Mouse (Mus musculus) embryonic facial prominence, embryonic 11.5 days (tissue): ENCODE data around the gene Akr1b8. TPM values are rescaled to one million over a fixed set of nuclear protein-coding genes. Genes with fewer than 3 reads are reported as not detected.
"Not testable (repeated sequence)": the region's sequence is repeated elsewhere in the genome, so short reads cannot be mapped to it uniquely, and the experiment has no call there.

Source experiments
- ATAC-seq: fragments of 200-750 bp; cut with Nextera tagmentation; replicated peaks from 2 replicates; pipeline ENCODE4 v1.8.0; 2017; ENCODE audit warnings: low read depth; ENCODE audit not compliant: insufficient number of reproducible peaks, low FRiP score, low TSS enrichment
- DNase-seq: peaks from one replicate; pipeline ENCODE4 v3.0.0-alpha.2; 2015; ENCODE audit warnings: low spot score
- H3K27ac ChIP-seq: fragments of 300-500 bp; sonication (generic); replicated peaks from 2 replicates; pipeline ENCODE4 v1.5.1; 2014; ENCODE audit warnings: mild to moderate bottlenecking, low read depth, low read length, control low read depth
- H3K27me3 ChIP-seq: fragments of 300-500 bp; sonication (generic); 2 replicates; pipeline ENCODE4 v1.6.1; 2014; ENCODE audit warnings: mild to moderate bottlenecking, low read length, moderate library complexity, mixed read lengths; ENCODE audit not compliant: control insufficient read depth, insufficient read depth
- H3K36me3 ChIP-seq: fragments of 300-500 bp; sonication (generic); replicated peaks from 2 replicates; pipeline ENCODE4 v1.6.1; 2014; ENCODE audit warnings: low read depth, mild to moderate bottlenecking, low read length, moderate library complexity, mixed read lengths; ENCODE audit not compliant: control insufficient read depth, insufficient read depth
- H3K4me1 ChIP-seq: fragments of 300-500 bp; sonication (generic); 2 replicates; pipeline ENCODE4 v1.6.1; 2014; ENCODE audit warnings: low read length, mixed read lengths; ENCODE audit not compliant: control insufficient read depth, insufficient read depth
- H3K4me2 ChIP-seq: fragments of 300-500 bp; sonication (generic); 2 replicates; pipeline ENCODE4 v1.6.1; 2014; ENCODE audit warnings: low read depth, mild to moderate bottlenecking, control low read depth, low read length, moderate library complexity
- H3K4me3 ChIP-seq: fragments of 300-500 bp; sonication (generic); 2 replicates; pipeline ENCODE4 v1.5.1; 2014; ENCODE audit warnings: low read depth, low read length, control low read depth
- H3K9ac ChIP-seq: fragments of 300-500 bp; sonication (generic); replicated peaks from 2 replicates; pipeline ENCODE4 v1.6.1; 2014; ENCODE audit warnings: mild to moderate bottlenecking, control low read depth, low read length
- H3K9me3 ChIP-seq: fragments of 300-500 bp; sonication (generic); replicated peaks from 2 replicates; pipeline ENCODE4 v1.6.1; 2016; ENCODE audit warnings: mild to moderate bottlenecking, low read length, inconsistent platforms, mixed read lengths; ENCODE audit not compliant: control insufficient read depth
- WGBS: fragments of 180-500 bp; shearing (Covaris S2); extraction: QIAGEN DNeasy Blood & Tissue Kit; methylation state at CpG from one replicate; pipeline ENCODE4 v1.1.7; 2014; 5-methylcytosine and 5-hydroxymethylcytosine counted together
- polyA plus RNA-seq: library from polyadenylated mRNA; unstranded; fragments of >200 nt; fragmentation: Nextera tagmentation; extraction: Ambion mirVana; gene quantifications from 2 replicates; pipeline ENCODE4 v1.2.1, GENCODE M21; 2014

The Akr1b8 gene
- polyA plus RNA-seq, 1 experiment from 2014 or later: 20.5 TPM

- DNase-seq: peak; percentile 97
- under 1% methylated on average over 60 of the region's 60 CpGs for WGBS
- no peak within 1 kb of the TSS for H3K27ac ChIP-seq
These were observed 36.8 kb upstream of the Akr1b8 start, which contains the start of gene Akr1b3 for GRCm38 (mm10) chr6:34316854-34317771. Gene Akr1b3 (minus strand): TSS chr6:34317478.

GRCm38 (mm10) chr6:34318172-34318571 lies 35.7 kb upstream of the Akr1b8 start:
- H3K4me1 ChIP-seq: no peaks in the 10 kb centered on the region
- no peaks in the 10 kb centered on the region for H3K27me3 ChIP-seq
- 73% methylated on average over 5 of the region's 5 CpGs for WGBS
- no peak overlapping the region for H3K9ac ChIP-seq
- no peak for ATAC-seq
- H3K9me3 ChIP-seq: no peaks in the 10 kb centered on the region
- no peak overlapping the region for H3K27ac ChIP-seq
- DNase-seq: no peak
- H3K36me3 ChIP-seq: no peaks in the 10 kb centered on the region
- no peak overlapping the region for H3K4me3 ChIP-seq
- no peak overlapping the region for H3K4me2 ChIP-seq

More at GRCm38 (mm10) chr6:34316854-34317771, 36.8 kb upstream of the Akr1b8 start, which contains the start of gene Akr1b3:
- H3K27me3 ChIP-seq: no peaks in the 10 kb centered on the region
- H3K4me2 ChIP-seq: peak within 1 kb of the TSS; percentile 86
- H3K4me1 ChIP-seq: no peaks in the 10 kb centered on the region
- H3K4me3 ChIP-seq: peak within 1 kb of the TSS; percentile 70
- no peaks in the 10 kb centered on the region for H3K9me3 ChIP-seq
- peak within 1 kb of the TSS; percentile 73 for H3K9ac ChIP-seq
- ATAC-seq: peak; percentile 98
- no peaks in the 10 kb centered on the region for H3K36me3 ChIP-seq

GRCm38 (mm10) chr6:34318636-34319035 lies 35.3 kb upstream of the Akr1b8 start:
- no peak for DNase-seq
- Histone ChIP-seq H3K9me3 (no peaks in the 10 kb centered on the region), H3K4me2 (no peak overlapping the region), H3K27ac (no peak overlapping the region), H3K4me3 (no peak overlapping the region), H3K4me1 (no peaks in the 10 kb centered on the region), H3K9ac (no peak overlapping the region), H3K36me3 (no peaks in the 10 kb centered on the region), H3K27me3 (no peaks in the 10 kb centered on the region)
- WGBS: 75% methylated on average over 6 of the region's 6 CpGs
- ATAC-seq: no peak

GRCm38 (mm10) chr6:34322121-34322520 lies 31.8 kb upstream of the Akr1b8 start:
- Histone ChIP-seq H3K9me3 (no peaks in the 10 kb centered on the region), H3K4me3 (no peak overlapping the region), H3K4me1 (no peaks in the 10 kb centered on the region), H3K27me3 (no peaks in the 10 kb centered on the region), H3K9ac (no peak overlapping the region), H3K27ac (no peak overlapping the region), H3K36me3 (no peaks in the 10 kb centered on the region), H3K4me2 (no peak overlapping the region)
- no peak for ATAC-seq
- no peak for DNase-seq
- 94% methylated on average over 7 of the region's 7 CpGs for WGBS

- Histone ChIP-seq H3K4me3 (no peak overlapping the region), H3K9me3 (no peaks in the 10 kb centered on the region), H3K4me2 (no peak overlapping the region), H3K27me3 (no peaks in the 10 kb centered on the region), H3K4me1 (no peaks in the 10 kb centered on the region), H3K36me3 (no peaks in the 10 kb centered on the region), H3K9ac (no peak overlapping the region), H3K27ac (no peak overlapping the region)
- no peak for ATAC-seq
- 90% methylated on average over 5 of the region's 5 CpGs for WGBS
- no peak for DNase-seq
These were observed 22.5 kb upstream of the Akr1b8 start for GRCm38 (mm10) chr6:34331379-34331778.

- 81% methylated on average over 12 of the region's 12 CpGs for WGBS
- not testable (repeated sequence) for H3K36me3 ChIP-seq, H3K27ac ChIP-seq, ATAC-seq, H3K4me3 ChIP-seq, DNase-seq, H3K4me2 ChIP-seq, H3K4me1 ChIP-seq, H3K9me3 ChIP-seq, H3K9ac ChIP-seq, H3K27me3 ChIP-seq
These were observed 22.1 kb upstream of the Akr1b8 start for GRCm38 (mm10) chr6:34331804-34332203.

GRCm38 (mm10) chr6:34334673-34335072 lies 19.2 kb upstream of the Akr1b8 start:
- DNase-seq: no peak
- H3K4me3 ChIP-seq: no peak overlapping the region
- no peaks in the 10 kb centered on the region for H3K36me3 ChIP-seq
- no peak overlapping the region for H3K9ac ChIP-seq
- H3K9me3 ChIP-seq: no peaks in the 10 kb centered on the region
- ATAC-seq: no peak
- H3K27me3 ChIP-seq: no peaks in the 10 kb centered on the region
- no peak overlapping the region for H3K4me2 ChIP-seq
- no peak overlapping the region for H3K27ac ChIP-seq
- no peaks in the 10 kb centered on the region for H3K4me1 ChIP-seq
- WGBS: 84% methylated on average over 5 of the region's 5 CpGs

- H3K9me3 ChIP-seq: no peaks in the 10 kb centered on the region
- no peaks in the 10 kb centered on the region for H3K4me1 ChIP-seq
- DNase-seq (no peak), ATAC-seq (no peak)
- H3K9ac ChIP-seq: no peak overlapping the region
- H3K4me2 ChIP-seq: no peak overlapping the region
- no peaks in the 10 kb centered on the region for H3K27me3 ChIP-seq
- H3K27ac ChIP-seq: no peak overlapping the region
- H3K36me3 ChIP-seq: no peaks in the 10 kb centered on the region
- 91% methylated on average over 2 of the region's 2 CpGs for WGBS
- no peak overlapping the region for H3K4me3 ChIP-seq
These were observed 16.1 kb upstream of the Akr1b8 start for GRCm38 (mm10) chr6:34337799-34338198.
